Mouse (Mus musculus): Measurements from ENCODE around the gene Hpn.

Hpn gene

GRCm38 (mm10) chr7:31081106-31081505, 34.0 kb downstream of the Hpn start:
- no peak for DNase-seq (ENCODE audit: low spot score in 2 of 2)

- DNase-seq (ENCODE audit: low spot score in 2 of 2): no peak
These were observed 34.5 kb downstream of the Hpn start for GRCm38 (mm10) chr7:31080611-31081010.

- DNase-seq (ENCODE audit: low spot score in 2 of 2): no peak
These were observed 35.4 kb downstream of the Hpn start for GRCm38 (mm10) chr7:31079670-31080069.

GRCm38 (mm10) chr7:31077885-31078445, 37.1 kb downstream of the Hpn start:
- DNase-seq (ENCODE audit: low spot score in 2 of 2): peak in 1 of 2 experiments; percentile 50

- no peak for DNase-seq (ENCODE audit: low spot score in 2 of 2)
These were observed 37.6 kb downstream of the Hpn start for GRCm38 (mm10) chr7:31077470-31077869.

- no peak for DNase-seq (ENCODE audit: low spot score in 2 of 2)
These were observed 38.6 kb downstream of the Hpn start, which contains the start of gene Fxyd3 for GRCm38 (mm10) chr7:31076492-31076891. Gene Fxyd3, minus strand, starts transcription at chr7:31076704.

GRCm38 (mm10) chr7:31074713-31075069, 40.4 kb downstream of the Hpn start:
- DNase-seq (ENCODE audit: low spot score in 2 of 2): no peak

- no peak for DNase-seq (ENCODE audit: low spot score in 2 of 2)
These were observed 40.9 kb downstream of the Hpn start for GRCm38 (mm10) chr7:31074061-31074712.

GRCm38 (mm10) chr7:31073546-31073945, 41.5 kb downstream of the Hpn start:
- DNase-seq (ENCODE audit: low spot score in 2 of 2): no peak

GRCm38 (mm10) chr7:31072326-31072725, 42.8 kb downstream of the Hpn start:
- DNase-seq (ENCODE audit: low spot score in 2 of 2): no peak

- DNase-seq (ENCODE audit: low spot score in 2 of 2): no peak
These were observed 44.8 kb downstream of the Hpn start for GRCm38 (mm10) chr7:31070324-31070723.

GRCm38 (mm10) chr7:31069491-31069890, 45.6 kb downstream of the Hpn start:
- DNase-seq (ENCODE audit: low spot score in 2 of 2): no peak

GRCm38 (mm10) chr7:31067836-31068235, 47.3 kb downstream of the Hpn start:
- no peak for DNase-seq (ENCODE audit: low spot score in 2 of 2)

- no peak for DNase-seq (ENCODE audit: low spot score in 2 of 2)
These were observed 52.0 kb downstream of the Hpn start for GRCm38 (mm10) chr7:31063074-31063560.

GRCm38 (mm10) chr7:31060621-31061010, 54.5 kb downstream of the Hpn start:
- DNase-seq (ENCODE audit: low spot score in 2 of 2): no peak

- DNase-seq (ENCODE audit: low spot score in 2 of 2): no peak
These were observed 55.0 kb downstream of the Hpn start for GRCm38 (mm10) chr7:31059919-31060620.

- DNase-seq (ENCODE audit: low spot score in 2 of 2): peak; percentile 85 to 90
These were observed 56.0 kb downstream of the Hpn start, which contains the start of gene Lgi4 for GRCm38 (mm10) chr7:31059108-31059507. Gene Lgi4, plus strand, starts transcription at chr7:31059342.

GRCm38 (mm10) chr7:31058211-31058610, 56.9 kb downstream of the Hpn start:
- DNase-seq (ENCODE audit: low spot score in 2 of 2): no peak

GRCm38 (mm10) chr7:31057730-31058129, 57.4 kb downstream of the Hpn start:
- DNase-seq (ENCODE audit: low spot score in 2 of 2): no peak

GRCm38 (mm10) chr7:31057071-31057470, 58.0 kb downstream of the Hpn start, which contains the start of gene Fxyd1:
Gene Fxyd1, minus strand, starts transcription at chr7:31057199.
- no peak for DNase-seq (ENCODE audit: low spot score in 2 of 2)

- no peak for DNase-seq (ENCODE audit: low spot score in 2 of 2)
These were observed 58.6 kb downstream of the Hpn start for GRCm38 (mm10) chr7:31056448-31056847.

GRCm38 (mm10) chr7:31055883-31056282, 59.2 kb downstream of the Hpn start:
- DNase-seq (ENCODE audit: low spot score in 2 of 2): peak in 1 of 2 experiments; percentile 37

GRCm38 (mm10) chr7:31055354-31055824, 59.7 kb downstream of the Hpn start:
- DNase-seq (ENCODE audit: low spot score in 2 of 2): peak; percentile 92 to 93
